Mouse (Mus musculus) heart, adult 2 months (tissue): ENCODE results near the gene Elk4. TPM values are rescaled to one million over a fixed set of nuclear protein-coding genes. Genes with fewer than 3 reads are reported as not detected.
A peak's percentile ranks its signal among the peaks of the same experiment; 100 is the strongest.

Experiments
- DNase-seq, 2 experiments: peaks; one replicate each; pipeline ENCODE4 v3.0.0; 2021
- H3K27ac ChIP-seq: fragments of 200-600 bp; 2 replicates; pipeline ENCODE4 v1.8.1; 2022
- H3K27me3 ChIP-seq: fragments of 200-500 bp; 2 replicates; pipeline ENCODE4 v1.6.1; 2012; ENCODE audit warnings: mild to moderate bottlenecking, low read length, inconsistent platforms, mixed read lengths; ENCODE audit not compliant: control insufficient read depth, insufficient read depth
- H3K36me3 ChIP-seq: fragments of 200-500 bp; 2 replicates; pipeline ENCODE4 v1.6.1; 2012; ENCODE audit warnings: low read length, inconsistent platforms; ENCODE audit not compliant: control insufficient read depth, insufficient read depth
- H3K4me1 ChIP-seq: fragments of 200-500 bp; 2 replicates; pipeline ENCODE4 v1.6.1; 2011; ENCODE audit warnings: low read length; ENCODE audit not compliant: control insufficient read depth, insufficient read depth
- H3K4me3 ChIP-seq: fragments of 200-600 bp; 2 replicates; pipeline ENCODE4 v1.8.1; 2022
- H3K79me2 ChIP-seq: fragments of 200-500 bp; replicated peaks from 2 replicates; pipeline ENCODE4 v1.6.1; 2012; ENCODE audit warnings: mild to moderate bottlenecking, inconsistent platforms, low read length, moderate library complexity, mixed read lengths; ENCODE audit not compliant: control insufficient read depth, insufficient read depth
- H3K9ac ChIP-seq: fragments of 200-500 bp; 2 replicates; pipeline ENCODE4 v1.6.1; 2012; ENCODE audit warnings: low read depth, mild to moderate bottlenecking, control low read depth, inconsistent platforms, low read length, mixed read lengths
- CTCF ChIP-seq: fragments of 200-600 bp; IDR thresholded peaks from 2 replicates; pipeline ENCODE4 v1.8.1; 2022; ENCODE audit warnings: antibody characterized with exemption, mild to moderate bottlenecking, moderate library complexity
- EP300 ChIP-seq: fragments of 200-500 bp; IDR thresholded peaks from 2 replicates; pipeline ENCODE4 v1.6.1; 2011; ENCODE audit warnings: low read depth, low read length, control low read depth; ENCODE audit not compliant: insufficient read depth
- POLR2A ChIP-seq: fragments of 200-500 bp; IDR thresholded peaks from 2 replicates; pipeline ENCODE4 v1.6.1; 2011; ENCODE audit warnings: mild to moderate bottlenecking, low read depth, low read length, control low read depth; ENCODE audit not compliant: insufficient read depth
- WGBS: fragments of 180-500 bp; shearing (Covaris S2); methylation state at CpG from one replicate; pipeline ENCODE4 v1.1.7; 2018; 5-methylcytosine and 5-hydroxymethylcytosine counted together
- intact Hi-C: fragments of 180-260 bp; cut with DNase I; formaldehyde crosslinking; loops from one replicate; pipeline ENCODE4 v1.15.1; 2025
- polyA plus RNA-seq: library from polyadenylated mRNA; depleted of rRNA; stranded (reverse); fragments of >200 nt; gene quantifications from 2 replicates; pipeline ENCODE4 v1.2.3, GENCODE M21; 2012
- total RNA-seq, 2 experiments: library from RNA; stranded (reverse); gene quantifications; 2 replicates each; pipeline ENCODE4 v1.2.3; 2021

Elk4 gene
- total and polyA plus RNA-seq, 3 experiments = 20.8 to 77.4 (median 76.5) TPM

DNA sequence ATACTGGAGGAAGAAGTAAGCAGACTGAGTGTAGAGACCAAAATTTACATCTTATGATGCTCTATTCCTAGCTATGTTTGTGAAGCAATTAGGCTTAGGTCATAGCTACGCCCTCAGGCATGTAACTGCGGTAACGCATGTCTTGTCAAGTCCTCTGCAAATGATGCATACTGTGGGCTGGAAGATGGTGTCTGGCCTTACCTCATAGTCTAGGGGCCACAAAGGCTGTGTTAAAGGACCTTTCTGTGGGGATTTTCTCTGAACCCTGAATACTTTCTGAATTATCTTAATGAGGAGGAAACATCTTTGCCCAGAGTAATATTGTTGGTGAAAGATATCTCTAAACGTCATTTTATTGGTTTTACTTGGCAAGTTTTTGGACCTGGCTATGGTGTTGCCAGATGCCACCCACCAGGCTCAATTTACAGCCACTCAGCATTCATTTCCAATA is 5.5 kb upstream of the Elk4 start:
- no peaks in the 10 kb centered on the region for H3K79me2 ChIP-seq
- 80% methylated on average over 4 of the region's 4 CpGs for WGBS
- no peak overlapping the region for H3K4me3 ChIP-seq
- TF ChIP-seq POLR2A (no peak), CTCF (no peak), EP300 (no peak)
- DNase-seq = no peak
- intact Hi-C loops = loop anchor here (5.0 to 10.0 kb wide), 2 partner anchors 95 to 323 kb away; no protein-coding TSS in a partner anchor
- no peak overlapping the region for H3K9ac ChIP-seq
- H3K27me3 ChIP-seq = no peaks in the 10 kb centered on the region
- peaks cover 13% of the 10 kb centered on the region for H3K36me3 ChIP-seq
- H3K4me1 ChIP-seq = peaks cover 11% of the 10 kb centered on the region
- H3K27ac ChIP-seq = no peak overlapping the region

DNA sequence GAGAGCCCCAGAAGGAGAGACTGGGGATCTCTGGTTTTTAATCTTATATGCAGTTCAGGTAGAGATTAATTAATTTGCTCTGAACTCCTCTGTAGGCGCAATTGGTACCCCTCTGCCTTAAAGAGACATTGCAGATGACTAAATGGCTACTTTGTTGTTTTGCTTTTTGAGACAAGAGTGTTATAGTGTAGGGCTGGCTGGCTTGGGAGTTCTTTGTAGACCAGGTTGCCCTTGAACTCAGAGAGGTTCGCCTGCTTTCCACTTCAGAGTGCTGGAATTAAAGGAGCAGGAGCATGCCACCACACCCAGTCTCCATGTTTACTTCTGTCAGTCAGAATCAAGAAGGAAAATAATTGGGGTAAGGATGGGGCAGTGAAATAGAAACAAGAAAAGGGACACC is 4.3 kb upstream of the Elk4 start:
- H3K27ac ChIP-seq = peak overlapping the region; percentile 64
- intact Hi-C loops = loop anchor here (5.0 to 10.0 kb wide), 2 partner anchors 94 to 322 kb away; no protein-coding TSS in a partner anchor

DNA sequence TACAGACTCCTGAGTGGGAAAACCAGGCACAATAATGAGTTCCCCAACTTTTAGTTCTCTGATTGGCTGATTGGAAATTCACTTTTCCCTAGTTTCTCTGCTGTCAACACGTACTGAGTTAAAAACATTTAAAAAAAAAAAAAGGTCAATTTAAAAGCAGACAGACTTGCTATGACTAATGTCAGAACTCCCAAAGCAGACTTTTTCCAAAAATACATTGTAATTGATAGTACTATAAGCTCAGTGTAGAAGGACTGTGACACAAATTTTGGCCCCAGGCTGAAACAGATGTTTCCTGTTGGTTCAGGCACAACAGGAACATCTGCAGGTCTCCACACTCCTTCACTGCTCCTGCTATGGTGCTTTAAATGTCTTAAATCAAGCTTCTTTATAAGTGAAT is 3.6 kb upstream of the Elk4 start:
- WGBS = 26% methylated on average over 1 of the region's 1 CpGs
- Histone ChIP-seq H3K27me3 (no peaks in the 10 kb centered on the region), H3K36me3 (peaks cover 14% of the 10 kb centered on the region), H3K79me2 (no peaks in the 10 kb centered on the region; the same call in 1 of the 2 replicates), H3K9ac (no peak overlapping the region), H3K4me1 (peaks cover 12% of the 10 kb centered on the region), H3K4me3 (no peak overlapping the region), H3K27ac (peak overlapping the region; percentile 64)
- DNase-seq = peak in 1 of 2 experiments; percentile 61
- TF ChIP-seq EP300 (peak; percentile 66; the same call in 1 of the 2 replicates), CTCF (no peak), POLR2A (0 out of 2 replicates have a peak, but pooled peaks have one; percentile 22)
- intact Hi-C loops = loop anchor here (5.0 to 10.0 kb wide), 2 partner anchors 93 to 321 kb away; no protein-coding TSS in a partner anchor

More for the DNA sequence above, 4.3 kb upstream of the Elk4 start:
- Histone ChIP-seq H3K27me3 (no peaks in the 10 kb centered on the region), H3K79me2 (no peaks in the 10 kb centered on the region), H3K9ac (no peak overlapping the region), H3K4me3 (no peak overlapping the region), H3K36me3 (peaks cover 14% of the 10 kb centered on the region), H3K4me1 (peaks cover 11% of the 10 kb centered on the region)
- no peak for TF ChIP-seq POLR2A
- no peak for TF ChIP-seq CTCF
- TF ChIP-seq EP300 = no peak
- 64% methylated on average over 2 of the region's 2 CpGs for WGBS
- DNase-seq = no peak

DNA sequence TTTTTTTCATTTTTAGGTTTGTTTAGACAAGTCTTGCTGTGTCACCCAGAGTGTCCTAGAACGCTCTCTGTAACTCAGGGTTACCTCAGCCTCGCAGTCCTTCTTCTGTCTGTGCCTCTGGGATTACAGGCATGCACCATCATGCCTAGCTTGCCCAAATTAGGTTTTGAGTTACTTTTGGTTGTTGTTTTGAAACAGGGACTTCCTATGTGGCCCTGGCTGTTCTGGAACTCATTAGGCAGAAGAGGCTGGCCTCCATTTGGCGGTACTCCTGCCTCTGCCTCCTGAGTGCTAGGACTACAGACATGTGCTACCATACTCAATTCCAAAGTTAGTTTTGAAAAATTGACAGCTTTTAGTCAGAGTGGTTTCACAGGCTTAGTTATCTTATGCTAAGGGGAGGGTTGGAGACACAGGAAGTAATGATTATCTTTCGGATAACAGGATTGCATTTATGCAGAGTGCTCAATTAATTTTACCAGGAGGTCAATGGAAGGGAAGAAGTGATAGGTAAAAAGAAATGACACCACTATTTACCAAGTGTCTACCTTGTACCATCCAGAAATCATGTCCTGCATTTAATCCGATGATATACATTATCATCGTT is 2.7 kb upstream of the Elk4 start:
- H3K4me3 ChIP-seq = no peak overlapping the region
- H3K9ac ChIP-seq = no peak overlapping the region
- DNase-seq = no peak
- peak overlapping the region; percentile 58 for H3K27ac ChIP-seq
- H3K4me1 ChIP-seq = peaks cover 15% of the 10 kb centered on the region
- H3K27me3 ChIP-seq = no peaks in the 10 kb centered on the region
- intact Hi-C loops = loop anchor here (5.0 to 10.0 kb wide), 2 partner anchors 93 to 320 kb away; no protein-coding TSS in a partner anchor
- TF ChIP-seq EP300 = no peak
- TF ChIP-seq CTCF = no peak
- no peak for TF ChIP-seq POLR2A
- H3K79me2 ChIP-seq = no peaks in the 10 kb centered on the region; the same call in 1 of the 2 replicates
- peaks cover 14% of the 10 kb centered on the region for H3K36me3 ChIP-seq
- WGBS = 58% methylated on average over 6 of the region's 6 CpGs

DNA sequence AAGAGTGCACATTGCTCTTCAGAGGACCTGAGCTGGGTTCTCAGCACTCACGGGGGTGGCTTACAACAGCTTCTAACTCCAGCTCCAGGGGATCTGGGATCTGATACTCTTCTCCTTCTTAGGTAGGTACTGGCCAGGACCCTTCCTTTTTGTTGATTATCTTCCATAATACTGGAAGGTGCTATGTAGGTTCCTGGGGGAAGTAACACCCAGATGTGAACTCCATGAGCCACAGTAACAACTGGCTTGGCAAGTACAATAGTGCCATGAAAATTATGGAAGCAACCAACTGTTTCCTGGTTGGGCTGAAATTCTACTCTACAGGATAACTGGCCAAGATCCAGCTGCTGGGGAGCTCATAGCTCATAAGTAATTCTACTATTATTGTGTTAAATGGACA is 1.9 kb upstream of the Elk4 start:
- no peaks in the 10 kb centered on the region for H3K27me3 ChIP-seq
- H3K4me1 ChIP-seq = peaks cover 18% of the 10 kb centered on the region
- H3K27ac ChIP-seq = peak overlapping the region; percentile 18; the same call in 1 of the 2 replicates

DNA sequence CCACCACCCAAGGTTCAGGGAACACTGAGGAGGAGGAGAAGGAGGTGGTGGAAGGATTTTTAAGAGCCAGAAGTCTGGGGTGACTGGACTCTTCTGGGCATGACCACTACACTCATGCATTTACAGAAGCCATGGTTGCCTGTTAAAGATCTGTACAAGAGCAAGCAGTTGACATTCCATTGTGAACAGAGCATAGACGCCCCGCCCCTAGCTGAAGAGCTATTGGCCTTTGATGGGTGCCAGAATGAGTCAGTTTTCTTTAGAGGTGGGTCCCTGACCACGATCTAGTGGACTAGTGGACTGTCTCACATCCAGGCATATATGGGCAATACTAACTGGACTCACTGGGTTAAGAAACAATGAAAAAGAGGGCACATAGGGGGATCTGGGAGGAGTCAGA is 1.4 kb upstream of the Elk4 start:
- DNase-seq = no peak
- no peak overlapping the region for H3K9ac ChIP-seq
- 60% methylated on average over 3 of the region's 3 CpGs for WGBS
- peaks cover 18% of the 10 kb centered on the region for H3K4me1 ChIP-seq
- H3K27me3 ChIP-seq = no peaks in the 10 kb centered on the region
- intact Hi-C loops = loop anchor here (10.0 kb wide), 1 partner anchor 319 kb away; no protein-coding TSS in a partner anchor
- H3K79me2 ChIP-seq = no peaks in the 10 kb centered on the region; the same call in 1 of the 2 replicates
- peaks cover 14% of the 10 kb centered on the region for H3K36me3 ChIP-seq
- H3K27ac ChIP-seq = peak overlapping the region; percentile 15; the same call in 1 of the 2 replicates
- H3K4me3 ChIP-seq = no peak overlapping the region
- TF ChIP-seq POLR2A (no peak), EP300 (no peak), CTCF (no peak)

More for the DNA sequence above, 1.9 kb upstream of the Elk4 start:
- H3K79me2 ChIP-seq = no peaks in the 10 kb centered on the region; the same call in 1 of the 2 replicates
- no peak overlapping the region for H3K9ac ChIP-seq
- WGBS = 83% methylated on average over 1 of the region's 1 CpGs
- DNase-seq = no peak
- peaks cover 14% of the 10 kb centered on the region for H3K36me3 ChIP-seq
- TF ChIP-seq CTCF = no peak
- no peak for TF ChIP-seq POLR2A
- no peak for TF ChIP-seq EP300
- no peak overlapping the region for H3K4me3 ChIP-seq
- intact Hi-C loops = loop anchor here (10.0 kb wide), 1 partner anchor 319 kb away; no protein-coding TSS in a partner anchor
